Mouse (Mus musculus) lung, embryonic 15.5 days (tissue): ENCODE measurements around the gene Adgrf2. TPM values are rescaled to one million over a fixed set of nuclear protein-coding genes. Genes with fewer than 3 reads are reported as not detected.

Experiments used
- ATAC-seq: fragments of 200-750 bp; cut with Nextera tagmentation; 2 replicates; pipeline ENCODE4 v1.8.0; 2017; ENCODE audit warnings: moderate number of reproducible peaks, borderline replicate concordance; ENCODE audit not compliant: low FRiP score, low TSS enrichment; ENCODE audit errors: extremely low read depth
- H3K27ac ChIP-seq: fragments of 300-500 bp; sonication (generic); 2 replicates; pipeline ENCODE4 v1.5.1; 2015; ENCODE audit warnings: moderate library complexity, mild to moderate bottlenecking, inconsistent platforms
- H3K27me3 ChIP-seq: fragments of 300-500 bp; sonication (generic); 2 replicates; pipeline ENCODE4 v1.6.1; 2015; ENCODE audit warnings: inconsistent platforms
- H3K36me3 ChIP-seq: fragments of 300-500 bp; sonication (generic); 2 replicates; pipeline ENCODE4 v1.6.1; 2015; ENCODE audit warnings: inconsistent platforms
- H3K4me1 ChIP-seq: fragments of 300-500 bp; sonication (generic); 2 replicates; pipeline ENCODE4 v1.6.1; 2015; ENCODE audit warnings: inconsistent platforms
- H3K4me2 ChIP-seq: fragments of 300-500 bp; sonication (generic); 2 replicates; pipeline ENCODE4 v1.6.1; 2015; ENCODE audit warnings: inconsistent platforms, mild to moderate bottlenecking, moderate library complexity
- H3K4me3 ChIP-seq: fragments of 300-500 bp; sonication (generic); 2 replicates; pipeline ENCODE4 v1.5.1; 2015; ENCODE audit warnings: mild to moderate bottlenecking, inconsistent platforms
- H3K9ac ChIP-seq: fragments of 300-500 bp; sonication (generic); 2 replicates; pipeline ENCODE4 v1.6.1; 2015; ENCODE audit warnings: inconsistent platforms
- H3K9me3 ChIP-seq: fragments of 300-500 bp; sonication (generic); 2 replicates; pipeline ENCODE4 v1.6.1; 2016; ENCODE audit warnings: inconsistent platforms
- WGBS: fragments of 180-500 bp; shearing (Covaris S2); methylation state at CpG from one replicate; pipeline ENCODE4 v1.1.7; 2015; 5-methylcytosine and 5-hydroxymethylcytosine counted together
- polyA plus RNA-seq: library from polyadenylated mRNA; unstranded; fragments of >200 nt; fragmentation: Nextera tagmentation; extraction: Ambion mirVana; gene quantifications from 2 replicates; pipeline ENCODE4 v1.2.1, GENCODE M21; 2015

The Adgrf2 gene
- not detected in 2 replicates for polyA plus RNA-seq

DNA sequence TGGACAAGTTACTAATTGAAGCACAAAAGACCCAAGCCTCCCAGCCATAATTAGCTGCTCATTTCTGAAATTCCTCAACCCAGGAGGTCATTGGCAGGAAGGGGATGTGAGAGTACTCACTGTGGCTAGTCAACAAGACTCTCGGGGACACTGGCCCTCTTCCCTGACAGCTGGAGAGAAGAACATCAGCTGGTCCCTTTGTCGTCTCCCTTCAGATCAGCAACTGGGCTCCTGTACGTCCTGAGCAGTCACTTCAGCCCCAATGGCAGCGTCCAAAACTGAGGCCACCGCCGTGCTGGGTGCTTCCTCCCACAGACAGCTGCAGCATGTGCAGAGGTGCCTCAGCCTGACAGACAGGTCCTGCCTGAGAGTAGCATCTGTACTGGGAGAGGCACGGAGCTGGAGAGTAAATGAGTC lies at the start of gene Adgrf2:
Gene Adgrf2, minus strand, starts transcription at position 379 of the 417 bp plus-strand sequence.
- Histone ChIP-seq H3K4me2 (no peak within 1 kb of the TSS), H3K27me3 (no peaks in the 10 kb centered on the region), H3K4me3 (no peak within 1 kb of the TSS), H3K27ac (no peak within 1 kb of the TSS), H3K9ac (no peak within 1 kb of the TSS), H3K9me3 (no peaks in the 10 kb centered on the region), H3K36me3 (no peaks in the 10 kb centered on the region), H3K4me1 (no peaks in the 10 kb centered on the region)
- WGBS = 18% methylated on average over 7 of the region's 7 CpGs
- peak; percentile 49; the same call in 1 of the 2 replicates for ATAC-seq

DNA sequence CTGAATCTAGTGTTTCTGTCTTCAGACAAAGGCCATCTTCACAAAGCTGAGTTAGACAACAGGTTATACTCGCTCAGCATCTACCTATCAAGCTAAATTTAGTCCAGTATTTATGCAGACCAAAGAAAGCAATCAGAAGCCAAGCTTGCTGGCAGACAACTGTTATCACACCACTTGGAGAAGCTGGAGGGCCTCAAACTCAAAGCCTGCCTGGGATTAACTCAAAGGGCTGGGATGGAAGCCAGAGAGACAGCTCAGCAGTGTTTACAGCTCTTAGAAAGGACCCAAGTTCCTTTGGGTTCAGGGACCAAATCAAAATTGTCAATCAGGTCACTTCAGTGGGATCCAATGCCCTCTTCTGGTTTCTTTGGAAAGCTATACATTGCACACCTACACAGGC lies 48.8 kb upstream of the Adgrf2 start:
- Histone ChIP-seq H3K27ac (no peak overlapping the region), H3K36me3 (0 out of 2 replicates have a peak, but pooled peaks cover 2% of the 10 kb centered on the region), H3K9me3 (no peaks in the 10 kb centered on the region), H3K27me3 (no peaks in the 10 kb centered on the region), H3K9ac (no peak overlapping the region), H3K4me1 (no peaks in the 10 kb centered on the region), H3K4me3 (no peak overlapping the region), H3K4me2 (no peak overlapping the region)
- 84% methylated on average over 1 of the region's 1 CpGs for whole genome bisulfite sequencing
- no peak for ATAC-seq

- Histone ChIP-seq H3K9ac (no peak overlapping the region), H3K4me3 (no peak overlapping the region), H3K36me3 (0 out of 2 replicates have a peak, but pooled peaks cover 2% of the 10 kb centered on the region), H3K4me1 (no peaks in the 10 kb centered on the region), H3K9me3 (no peaks in the 10 kb centered on the region), H3K27ac (no peak overlapping the region), H3K27me3 (no peaks in the 10 kb centered on the region), H3K4me2 (no peak overlapping the region)
- ATAC-seq = no peak
- WGBS = 52% methylated on average over 2 of the region's 2 CpGs
These were observed 47.7 kb upstream of the Adgrf2 start for GRCm38 (mm10) chr17:42789723-42790122.

DNA sequence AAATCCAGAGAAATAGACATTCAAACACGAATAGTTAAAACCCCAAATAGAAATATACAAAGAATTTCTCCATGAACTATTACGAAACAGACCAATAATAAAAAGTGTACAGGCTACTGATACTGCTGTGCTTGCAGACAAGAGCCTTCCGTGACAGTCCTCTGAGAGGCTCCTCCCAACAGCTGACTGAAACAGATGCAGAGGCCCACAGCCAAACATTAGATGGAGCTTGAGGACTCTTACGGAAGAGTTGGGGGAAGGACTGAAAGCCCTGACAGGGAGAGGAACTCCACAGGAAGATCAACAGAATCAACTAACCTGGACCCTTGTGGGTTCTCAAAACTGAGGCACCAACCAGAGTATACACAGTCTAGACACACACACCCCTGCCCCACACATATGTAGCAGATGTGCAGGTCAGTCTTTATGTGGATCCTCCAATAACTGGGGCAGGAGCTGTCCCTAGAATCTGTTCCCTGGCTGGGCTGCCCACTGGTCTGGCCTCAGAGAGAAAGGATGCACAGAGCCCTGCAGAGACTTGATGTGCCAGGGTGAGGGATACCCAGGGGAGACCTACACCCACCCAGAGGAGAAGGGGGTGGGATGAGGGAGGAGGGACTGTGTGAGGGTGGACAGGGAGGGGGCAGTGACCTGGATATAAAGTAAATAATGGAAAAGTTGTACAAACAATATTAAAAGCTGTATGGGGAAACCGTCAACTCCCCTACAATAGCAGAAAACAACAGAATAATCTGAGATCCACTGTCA lies 46.9 kb upstream of the Adgrf2 start:
- ATAC-seq = peak; percentile 42; the same call in 1 of the 2 replicates
- no peak overlapping the region for H3K4me2 ChIP-seq
- H3K27ac ChIP-seq = no peak overlapping the region
- no peak overlapping the region for H3K4me3 ChIP-seq
- no peaks in the 10 kb centered on the region for H3K27me3 ChIP-seq
- no peaks in the 10 kb centered on the region for H3K9me3 ChIP-seq
- H3K36me3 ChIP-seq = 0 out of 2 replicates have a peak, but pooled peaks cover 1% of the 10 kb centered on the region
- H3K4me1 ChIP-seq = no peaks in the 10 kb centered on the region
- H3K9ac ChIP-seq = no peak overlapping the region
- WGBS = 67% methylated on average over 5 of the region's 5 CpGs

DNA sequence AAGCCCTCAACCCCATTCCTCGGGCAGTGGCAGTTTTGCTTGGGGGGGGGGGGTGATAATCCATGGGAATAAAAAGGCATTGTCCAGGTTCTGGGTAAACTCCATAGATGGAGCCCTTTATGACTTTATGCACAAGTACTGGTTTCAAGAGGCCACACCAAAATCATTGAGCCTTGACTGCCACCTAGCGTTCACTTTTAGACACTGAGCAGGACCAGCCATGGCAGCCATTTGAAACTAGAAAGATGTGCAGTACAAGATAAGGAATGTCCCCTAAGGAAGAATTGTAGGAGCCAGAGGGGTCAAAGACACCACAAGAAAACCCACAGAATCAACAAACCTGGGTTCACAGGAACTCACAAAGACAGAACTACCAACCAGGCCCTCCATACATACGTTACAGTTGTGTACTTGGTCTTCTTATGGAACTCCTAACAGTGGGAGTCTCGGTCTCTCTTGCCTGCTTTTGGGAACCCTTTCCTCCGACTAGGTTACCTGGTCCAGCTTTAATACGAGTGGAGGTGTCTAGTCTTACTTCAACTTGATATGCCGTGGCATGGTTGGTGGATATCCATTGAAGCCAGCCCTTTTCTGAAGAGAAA lies 40.3 kb upstream of the Adgrf2 start:
- Histone ChIP-seq H3K4me3 (no peak overlapping the region), H3K4me1 (no peaks in the 10 kb centered on the region), H3K4me2 (no peak overlapping the region), H3K9ac (no peak overlapping the region), H3K27me3 (no peaks in the 10 kb centered on the region), H3K27ac (no peak overlapping the region), H3K36me3 (no peaks in the 10 kb centered on the region), H3K9me3 (no peaks in the 10 kb centered on the region)
- 53% methylated on average over 7 of the region's 7 CpGs for WGBS
- ATAC-seq = peak; percentile 62; the same call in 1 of the 2 replicates

- H3K36me3 ChIP-seq = no peaks in the 10 kb centered on the region
- no peak overlapping the region for H3K4me2 ChIP-seq
- 31% methylated on average over 2 of the region's 2 CpGs for WGBS
- H3K4me3 ChIP-seq = no peak overlapping the region
- ATAC-seq = no peak
- H3K27me3 ChIP-seq = no peaks in the 10 kb centered on the region
- no peak overlapping the region for H3K9ac ChIP-seq
- no peaks in the 10 kb centered on the region for H3K9me3 ChIP-seq
- H3K27ac ChIP-seq = no peak overlapping the region
- H3K4me1 ChIP-seq = 0 out of 2 replicates have a peak, but pooled peaks cover 4% of the 10 kb centered on the region
These were observed 11.8 kb upstream of the Adgrf2 start for GRCm38 (mm10) chr17:42753791-42754190.

- Histone ChIP-seq H3K9me3 (no peaks in the 10 kb centered on the region), H3K4me2 (no peak overlapping the region), H3K4me3 (no peak overlapping the region), H3K27ac (no peak overlapping the region), H3K9ac (no peak overlapping the region), H3K4me1 (0 out of 2 replicates have a peak, but pooled peaks cover 4% of the 10 kb centered on the region), H3K36me3 (no peaks in the 10 kb centered on the region), H3K27me3 (no peaks in the 10 kb centered on the region)
- peak; percentile 32; the same call in 1 of the 2 replicates for ATAC-seq
- 71% methylated on average over 2 of the region's 2 CpGs for WGBS
These were observed 10.2 kb upstream of the Adgrf2 start for GRCm38 (mm10) chr17:42752173-42752572.

DNA sequence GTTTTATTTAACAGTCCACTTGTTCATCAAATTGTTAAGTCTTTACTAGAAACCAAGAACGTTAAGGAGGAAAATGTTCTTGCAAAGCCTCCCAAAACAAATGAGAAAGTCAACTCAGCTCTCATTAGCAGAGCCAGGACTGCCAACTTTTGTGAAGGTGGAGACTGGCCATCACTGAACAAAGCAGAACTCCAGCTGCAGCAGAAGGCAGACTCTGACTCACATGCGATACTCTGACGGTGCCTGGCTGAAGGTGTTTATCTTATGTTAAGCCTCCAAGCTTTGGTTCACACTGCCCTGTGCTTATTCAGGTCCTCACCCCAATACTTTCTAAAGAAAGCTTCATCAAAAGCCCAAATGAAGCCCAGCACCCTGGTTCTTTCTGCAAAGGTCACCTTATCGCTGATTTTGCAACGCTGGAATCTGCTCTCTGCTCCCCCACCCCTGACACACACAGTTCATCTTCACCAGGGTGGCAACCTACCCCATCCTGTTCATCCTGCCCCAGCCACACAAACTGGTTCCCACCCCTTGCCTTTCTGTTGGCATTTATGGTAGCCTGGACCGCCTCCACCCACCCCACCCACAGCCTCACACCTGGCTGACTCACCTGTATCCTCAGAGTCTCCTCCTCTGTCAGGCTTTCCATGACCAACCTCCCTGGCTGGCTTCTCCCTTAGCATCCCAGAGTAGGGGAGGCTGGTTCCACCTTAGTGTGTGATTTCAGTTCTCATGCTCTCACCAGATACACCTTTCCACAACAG lies 3.9 kb upstream of the Adgrf2 start:
- ATAC-seq = no peak
- H3K36me3 ChIP-seq = no peaks in the 10 kb centered on the region
- no peak overlapping the region for H3K4me3 ChIP-seq
- H3K27me3 ChIP-seq = no peaks in the 10 kb centered on the region
- no peaks in the 10 kb centered on the region for H3K9me3 ChIP-seq
- H3K4me2 ChIP-seq = no peak overlapping the region
- no peaks in the 10 kb centered on the region for H3K4me1 ChIP-seq
- no peak overlapping the region for H3K27ac ChIP-seq
- 60% methylated on average over 6 of the region's 6 CpGs for WGBS
- no peak overlapping the region for H3K9ac ChIP-seq

GRCm38 (mm10) chr17:42742823-42743222 lies 844 bp upstream of the Adgrf2 start:
- no peaks in the 10 kb centered on the region for H3K4me1 ChIP-seq
- no peak overlapping the region for H3K4me3 ChIP-seq

GRCm38 (mm10) chr17:42738794-42739193 lies 3.2 kb downstream of the Adgrf2 start:
- no peak overlapping the region for H3K9ac ChIP-seq

More at GRCm38 (mm10) chr17:42742823-42743222, 844 bp upstream of the Adgrf2 start:
- no peak overlapping the region for H3K27ac ChIP-seq
- H3K9me3 ChIP-seq = no peaks in the 10 kb centered on the region
- H3K4me2 ChIP-seq = no peak overlapping the region
- no peaks in the 10 kb centered on the region for H3K36me3 ChIP-seq
- 84% methylated on average over 3 of the region's 3 CpGs for WGBS
- H3K27me3 ChIP-seq = no peaks in the 10 kb centered on the region
- ATAC-seq = no peak
- no peak overlapping the region for H3K9ac ChIP-seq

GRCm38 (mm10) chr17:42717161-42717560 lies 24.8 kb downstream of the Adgrf2 start:
- Histone ChIP-seq H3K9ac (no peak overlapping the region), H3K27ac (no peak overlapping the region), H3K36me3 (no peaks in the 10 kb centered on the region), H3K4me3 (no peak overlapping the region), H3K4me1 (no peaks in the 10 kb centered on the region), H3K27me3 (no peaks in the 10 kb centered on the region), H3K9me3 (no peaks in the 10 kb centered on the region), H3K4me2 (no peak overlapping the region)
- WGBS = 48% methylated on average over 3 of the region's 3 CpGs
- no peak for ATAC-seq

More at GRCm38 (mm10) chr17:42738794-42739193, 3.2 kb downstream of the Adgrf2 start:
- no peak overlapping the region for H3K4me3 ChIP-seq
- no peaks in the 10 kb centered on the region for H3K4me1 ChIP-seq
- H3K9me3 ChIP-seq = no peaks in the 10 kb centered on the region
- H3K36me3 ChIP-seq = no peaks in the 10 kb centered on the region
- H3K4me2 ChIP-seq = no peak overlapping the region
- no peak for ATAC-seq
- 67% methylated on average over 6 of the region's 6 CpGs for WGBS
- no peak overlapping the region for H3K27ac ChIP-seq
- no peaks in the 10 kb centered on the region for H3K27me3 ChIP-seq
